9 mouse cellular contexts compared by ENCODE assay signal in the genomic region with DNA sequence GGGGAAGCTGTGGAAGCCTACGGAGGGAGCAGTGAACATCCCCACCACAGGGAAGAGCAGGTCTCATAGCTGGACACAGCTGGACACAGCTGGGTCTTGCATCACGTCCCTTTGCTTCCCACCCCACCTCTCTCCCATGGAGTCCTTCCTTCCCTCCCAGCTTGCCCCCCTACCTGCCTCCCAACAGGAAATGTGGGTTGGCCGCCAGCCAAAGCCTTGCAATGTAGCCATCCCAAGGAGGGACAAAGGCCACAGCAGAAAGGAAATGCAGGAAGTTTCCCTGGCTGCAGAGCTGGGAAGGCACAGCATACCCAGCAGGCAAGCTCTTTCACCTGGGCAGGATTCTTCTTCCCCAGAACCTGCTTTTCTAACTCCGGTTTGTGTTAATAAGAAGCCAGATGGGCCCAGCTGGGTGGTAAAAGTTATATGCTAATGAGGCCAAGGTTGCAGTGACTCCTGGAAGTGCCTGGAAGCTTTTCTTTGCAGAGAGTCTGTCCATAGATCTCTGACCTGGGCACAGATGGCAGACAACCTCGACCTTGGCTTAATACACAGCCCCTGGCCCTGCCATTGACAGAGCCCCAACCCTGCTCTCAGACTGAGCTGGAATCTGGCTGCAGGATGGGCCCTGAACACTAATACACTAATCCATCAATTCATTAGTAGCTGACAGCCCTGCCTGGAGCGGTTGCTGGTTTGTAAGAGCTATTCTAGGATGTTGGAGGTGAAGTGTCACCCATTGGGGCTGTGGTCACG. TPM values are rescaled to one million over a fixed set of nuclear protein-coding genes. Genes with fewer than 3 reads are reported as not detected.
DNase-seq lines count a peak whose midpoint lies in the region; ATAC-seq lines count a peak whose summit lies in the region.
"Had no signal": no experiment of that assay in that cellular context is flagged by ENCODE, and none has a peak within 500 bp of the region (broad histone marks: within the 10 kb centered on the region; RNA-seq: fewer than 3 reads in every experiment).

No protein-coding gene starts in this region.

- 51% methylated on average over 7 of the region's 7 CpGs for WGBS in midbrain, embryonic 16.5 days
- 59% methylated on average over 7 of the region's 7 CpGs for WGBS in midbrain, embryonic 13.5 days
- WGBS in intestine, embryonic 15.5 days, result 21% methylated on average over 7 of the region's 7 CpGs
- WGBS in lung, embryonic 15.5 days, result 25% methylated on average over 7 of the region's 7 CpGs

- no peaks in the 10 kb centered on the region for H3K36me3 ChIP-seq in midbrain, embryonic 16.5 days (ENCODE audit: control insufficient read depth, insufficient read depth, low read length)
- H3K36me3 ChIP-seq in midbrain, embryonic 13.5 days, result no peaks in the 10 kb centered on the region
- H3K36me3 ChIP-seq in intestine, embryonic 15.5 days, result no peaks in the 10 kb centered on the region
- H3K36me3 ChIP-seq in lung, embryonic 15.5 days, result no peaks in the 10 kb centered on the region

- no peaks in the 10 kb centered on the region; the same call in 1 of the 2 replicates for H3K4me1 ChIP-seq in midbrain, embryonic 16.5 days (ENCODE audit: control insufficient read depth, insufficient read depth, low read length)
- H3K4me1 ChIP-seq in midbrain, embryonic 13.5 days (replicated peaks), result peaks cover 8% of the 10 kb centered on the region
- peaks cover 12% of the 10 kb centered on the region for H3K4me1 ChIP-seq in intestine, embryonic 15.5 days (replicated peaks)
- H3K4me1 ChIP-seq in lung, embryonic 15.5 days, result peaks cover 11% of the 10 kb centered on the region

- no peaks in the 10 kb centered on the region for H3K27me3 ChIP-seq in midbrain, embryonic 16.5 days (ENCODE audit: control insufficient read depth, insufficient read depth, low read depth, low read length)
- no peaks in the 10 kb centered on the region for H3K27me3 ChIP-seq in midbrain, embryonic 13.5 days
- H3K27me3 ChIP-seq in intestine, embryonic 15.5 days (replicated peaks), result no peaks in the 10 kb centered on the region
- H3K27me3 ChIP-seq in lung, embryonic 15.5 days, result no peaks in the 10 kb centered on the region

- no peak for ATAC-seq in midbrain, embryonic 16.5 days
- no peak for ATAC-seq in midbrain, embryonic 13.5 days
- peak; percentile 91 for ATAC-seq in intestine, embryonic 15.5 days
- peak; percentile 52; the same call in 1 of the 2 replicates for ATAC-seq in lung, embryonic 15.5 days (ENCODE audit: borderline replicate concordance, extremely low read depth, low FRiP score, low TSS enrichment)

- DNase-seq in gastrocnemius, postnatal 14 days, result peak; percentile 53
- no peak for DNase-seq in layer of hippocampus, postnatal 25 days (ENCODE audit: extremely low spot score in 1 of 2, low spot score in 1 of 2)
- no peak for DNase-seq in c-Kit-positive CD71-positive TER-119-positive erythroid progenitor cells, embryonic 14.5 days (ENCODE audit: low spot score)
- no peak for DNase-seq in layer of hippocampus, postnatal 14 days (ENCODE audit: low spot score in 2 of 2)

- no peak overlapping the region for H3K27ac ChIP-seq in midbrain, embryonic 16.5 days (ENCODE audit: low read length)
- no peak overlapping the region for H3K27ac ChIP-seq in midbrain, embryonic 13.5 days
- H3K27ac ChIP-seq in intestine, embryonic 15.5 days, result peak overlapping the region; percentile 65
- H3K27ac ChIP-seq in lung, embryonic 15.5 days, result 0 out of 2 replicates have a peak overlapping the region, but pooled peaks have one; percentile 6

- no peak overlapping the region for H3K4me2 ChIP-seq in midbrain, embryonic 16.5 days (ENCODE audit: low read length)
- H3K4me2 ChIP-seq in midbrain, embryonic 13.5 days (replicated peaks), result no peak overlapping the region
- no peak overlapping the region for H3K4me2 ChIP-seq in intestine, embryonic 15.5 days (replicated peaks)
- H3K4me2 ChIP-seq in lung, embryonic 15.5 days, result no peak overlapping the region

- H3K4me3 ChIP-seq in midbrain, embryonic 16.5 days (ENCODE audit: low read depth, low read length), result no peak overlapping the region
- no peak overlapping the region for H3K4me3 ChIP-seq in midbrain, embryonic 13.5 days (replicated peaks)
- H3K4me3 ChIP-seq in intestine, embryonic 15.5 days (replicated peaks), result no peak overlapping the region
- no peak overlapping the region for H3K4me3 ChIP-seq in lung, embryonic 15.5 days
- H3K4me3 ChIP-seq: erythroblast, embryonic 14.5 days had no signal

- 0 out of 2 replicates have a peak overlapping the region, but pooled peaks have one; percentile 11 for H3K9ac ChIP-seq in midbrain, embryonic 16.5 days (ENCODE audit: low read depth, low read length)
- no peak overlapping the region for H3K9ac ChIP-seq in midbrain, embryonic 13.5 days (replicated peaks)
- H3K9ac ChIP-seq in intestine, embryonic 15.5 days, result no peak overlapping the region
- H3K9ac ChIP-seq in lung, embryonic 15.5 days, result no peak overlapping the region

- H3K9me3 ChIP-seq in midbrain, embryonic 16.5 days (replicated peaks; ENCODE audit: control insufficient read depth, low read length, poor library complexity, severe bottlenecking), result no peaks in the 10 kb centered on the region
- H3K9me3 ChIP-seq in midbrain, embryonic 13.5 days, result no peaks in the 10 kb centered on the region
- no peaks in the 10 kb centered on the region for H3K9me3 ChIP-seq in intestine, embryonic 15.5 days
- H3K9me3 ChIP-seq in lung, embryonic 15.5 days, result no peaks in the 10 kb centered on the region

- intact Hi-C loops in gastrocnemius, postnatal 14 days (cut with DNase I; ENCODE audit: low total_unique reads), result no loop called here

RNA-seq across cellular contexts. Expression of a gene that starts 46.0 kb away (rescaled TPM):
- 51.2 and 54.6 TPM in 2 replicates for polyA plus RNA-seq in midbrain, embryonic 16.5 days (2015; fragmentation: Nextera tagmentation; extraction: Ambion mirVana)
- 26.2 and 35.4 TPM in 2 replicates for polyA plus RNA-seq in midbrain, embryonic 13.5 days (2015; fragmentation: Nextera tagmentation; extraction: Ambion mirVana)
- total RNA-seq in gastrocnemius, postnatal 14 days (2021), result 1 to 10 TPM; 3.2 to 4.1 TPM
- 4.1 and 4.5 TPM in 2 replicates for polyA plus RNA-seq in intestine, embryonic 15.5 days (2015; fragmentation: Nextera tagmentation; extraction: Ambion mirVana)
- polyA plus RNA-seq in lung, embryonic 15.5 days (2015; fragmentation: Nextera tagmentation; extraction: Ambion mirVana), result 1.8 and 2.0 TPM in 2 replicates
- total RNA-seq in layer of hippocampus, postnatal 25 days (2021), result 100 to 1,000 TPM; 268 to 280 TPM
- total RNA-seq in layer of hippocampus, postnatal 14 days (2021), result 100 to 1,000 TPM; 201 to 212 TPM
- polyA plus RNA-seq: erythroblast, embryonic 14.5 days had no signal

Comparison
In these comparisons a context has a peak if more than half of its experiments do, and no peak if none do; other contexts are left out.
1. ATAC-seq: peak in intestine, embryonic 15.5 days (single experiment) and lung, embryonic 15.5 days (single experiment); none in midbrain, embryonic 16.5 days (single experiment) and midbrain, embryonic 13.5 days (single experiment).
2. H3K27ac ChIP-seq: peak in intestine, embryonic 15.5 days (single experiment) and lung, embryonic 15.5 days (single experiment); none in midbrain, embryonic 16.5 days (single experiment) and midbrain, embryonic 13.5 days (single experiment).